Mouse (Mus musculus): ENCODE measurements around the gene Tspo2.

DNA sequence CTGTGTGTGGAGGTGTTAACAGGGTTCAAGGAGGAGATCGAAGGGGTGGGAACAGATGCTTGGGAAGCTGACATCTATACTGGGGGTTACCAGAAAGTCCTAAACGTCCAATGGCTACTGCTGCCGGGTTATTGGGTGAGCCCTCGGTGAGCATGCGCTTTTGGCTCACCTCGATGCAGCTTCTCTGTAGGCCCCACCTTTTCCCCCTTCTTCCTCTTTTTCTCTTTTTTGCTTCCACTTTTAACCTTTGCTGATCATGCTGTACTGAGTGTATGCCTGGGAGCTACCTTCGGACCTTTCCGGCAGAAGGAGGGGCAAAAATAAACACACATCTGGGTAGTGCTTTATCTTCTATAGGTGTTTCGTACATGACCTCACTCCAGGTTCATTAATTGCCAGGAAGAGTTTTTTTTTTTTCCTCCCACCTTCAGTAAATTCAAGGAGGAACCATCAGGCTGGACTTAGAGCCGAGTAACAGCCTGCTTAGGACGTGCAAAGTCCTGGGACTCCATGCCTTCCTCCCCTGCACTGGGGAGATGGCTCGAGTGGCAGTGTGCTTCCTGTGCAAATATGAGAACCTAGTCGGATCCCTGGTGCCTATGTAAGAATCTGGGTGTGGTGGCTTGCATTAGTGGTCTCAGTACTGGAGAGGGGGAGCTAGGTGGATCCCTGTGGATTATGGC lies 6.8 kb upstream of the Tspo2 start:
- no peak for TF ChIP-seq EP300 (IDR thresholded peaks at IDR 0.05; ENCODE audit: low read depth)
- no peak for TF ChIP-seq CTCF (IDR thresholded peaks at IDR 0.05; ENCODE audit: low read depth)

Data from liver, embryonic 14.5 days (tissue).